Mouse (Mus musculus): Measurements from ENCODE around the gene Cfap97d1. TPM values are rescaled to one million over a fixed set of nuclear protein-coding genes. Genes with fewer than 3 reads are reported as not detected.

Gene Cfap97d1
- polyA plus RNA-seq, 1 experiment, result not detected

DNA sequence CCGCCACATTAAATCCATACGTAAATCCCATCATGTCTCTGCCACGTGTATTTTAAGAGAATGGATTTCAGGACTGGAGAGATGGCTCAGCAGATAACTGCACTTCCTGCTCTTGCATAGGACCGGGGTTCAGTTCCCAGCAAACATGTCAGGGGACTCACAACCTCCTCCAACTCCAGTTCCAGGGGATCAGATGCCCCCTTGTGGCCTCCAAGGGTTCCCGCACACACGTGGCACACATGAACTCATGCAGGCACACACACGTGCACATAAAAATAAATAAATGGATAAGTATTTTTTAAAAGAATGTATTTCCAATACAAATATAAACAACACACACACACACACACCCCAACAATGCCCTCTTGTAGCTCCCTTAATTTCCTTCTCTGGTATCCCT lies 7.1 kb upstream of the Cfap97d1 start:
- Histone ChIP-seq H3K27me3 (ENCODE audit: control insufficient read depth, insufficient read depth, insufficient read length) (no peaks in the 10 kb centered on the region), H3K4me3 (no peak overlapping the region), H3K4me2 (ENCODE audit: low read depth) (no peak overlapping the region), H3K36me3 (ENCODE audit: control insufficient read depth, insufficient read depth) (peaks cover 27% of the 10 kb centered on the region), H3K79me2 (ENCODE audit: control insufficient read depth, insufficient read depth) (no peaks in the 10 kb centered on the region), H3ac (ENCODE audit: control insufficient read depth, insufficient read length) (no peak overlapping the region)
- TF ChIP-seq MAX (IDR thresholded peaks at IDR 0.05; ENCODE audit: low read depth), result no peak
- no peak for TF ChIP-seq MYOD1 (IDR thresholded peaks at IDR 0.05; ENCODE audit: control insufficient read depth in 1 of 3, insufficient read length in 2 of 3, low read depth in 2 of 3)
- TF ChIP-seq USF1 (IDR thresholded peaks at IDR 0.05; ENCODE audit: low read depth), result no peak
- no peak for TF ChIP-seq CEBPB (IDR thresholded peaks at IDR 0.05; ENCODE audit: insufficient read depth, poor library complexity, severe bottlenecking)
- TF ChIP-seq TCF12 (IDR thresholded peaks at IDR 0.05; ENCODE audit: insufficient read depth, poor library complexity, severe bottlenecking), result no peak
- TF ChIP-seq TCF3 (IDR thresholded peaks at IDR 0.05; ENCODE audit: insufficient read length, low read depth), result no peak
- TF ChIP-seq MYOG (IDR thresholded peaks at IDR 0.05; ENCODE audit: control insufficient read depth in 1 of 3, insufficient read depth in 1 of 3, insufficient read length in 2 of 3, low read depth in 2 of 3), result no peak

DNA sequence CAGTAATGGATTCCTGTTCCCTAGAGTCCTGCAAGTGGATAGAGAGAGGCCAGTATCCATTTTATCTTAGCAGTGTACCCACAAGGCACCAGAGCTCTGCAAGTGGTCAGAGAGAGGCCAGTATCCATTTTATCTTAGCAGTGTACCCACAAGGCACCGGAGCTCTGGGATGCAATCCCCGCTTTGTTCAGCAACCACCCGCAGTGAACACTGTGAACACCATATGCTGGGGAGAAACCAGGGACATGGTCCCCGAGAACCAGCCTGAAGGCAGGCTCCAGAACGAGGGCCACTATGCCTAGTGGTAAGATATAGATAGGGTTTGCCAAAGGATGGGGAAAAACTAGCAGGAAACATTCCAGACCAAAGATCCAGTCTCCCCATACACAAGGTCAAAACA lies 4.9 kb upstream of the Cfap97d1 start:
- no peaks in the 10 kb centered on the region for H3K27me3 ChIP-seq (ENCODE audit: control insufficient read depth, insufficient read depth, insufficient read length)
- H3K4me2 ChIP-seq (ENCODE audit: low read depth), result no peak overlapping the region
- no peak overlapping the region for H3ac ChIP-seq (ENCODE audit: control insufficient read depth, insufficient read length)
- H3K36me3 ChIP-seq (ENCODE audit: control insufficient read depth, insufficient read depth), result peaks cover 20% of the 10 kb centered on the region
- peaks cover 12% of the 10 kb centered on the region for H3K79me2 ChIP-seq (ENCODE audit: control insufficient read depth, insufficient read depth)
- no peak for TF ChIP-seq SRF (IDR thresholded peaks at IDR 0.05; ENCODE audit: control insufficient read depth, insufficient read length, low read depth)
- no peak for TF ChIP-seq POLR2AphosphoS2 (IDR thresholded peaks at IDR 0.05; ENCODE audit: insufficient read length, low read depth)
- no peak for TF ChIP-seq TCF12 (IDR thresholded peaks at IDR 0.05; ENCODE audit: insufficient read depth, poor library complexity, severe bottlenecking)
- TF ChIP-seq MYOG (IDR thresholded peaks at IDR 0.05; ENCODE audit: control insufficient read depth in 1 of 3, insufficient read depth in 1 of 3, insufficient read length in 2 of 3, low read depth in 2 of 3), result no peak
- no peak for TF ChIP-seq REST (IDR thresholded peaks at IDR 0.05; ENCODE audit: insufficient read depth, insufficient read length)
- TF ChIP-seq E2F4 (IDR thresholded peaks at IDR 0.05; ENCODE audit: insufficient read depth), result no peak
- TF ChIP-seq TCF3 (IDR thresholded peaks at IDR 0.05; ENCODE audit: insufficient read length, low read depth), result no peak
- no peak for TF ChIP-seq MAX (IDR thresholded peaks at IDR 0.05; ENCODE audit: low read depth)
- TF ChIP-seq USF1 (IDR thresholded peaks at IDR 0.05; ENCODE audit: low read depth), result no peak
- no peak for TF ChIP-seq CEBPB (IDR thresholded peaks at IDR 0.05; ENCODE audit: insufficient read depth, poor library complexity, severe bottlenecking)
- TF ChIP-seq MYOD1 (IDR thresholded peaks at IDR 0.05; ENCODE audit: control insufficient read depth in 1 of 3, insufficient read length in 2 of 3, low read depth in 2 of 3), result no peak
- TF ChIP-seq POLR2A (IDR thresholded peaks at IDR 0.05; ENCODE audit: insufficient read length, low read depth), result no peak
- H3K4me3 ChIP-seq, result no peak overlapping the region

DNA sequence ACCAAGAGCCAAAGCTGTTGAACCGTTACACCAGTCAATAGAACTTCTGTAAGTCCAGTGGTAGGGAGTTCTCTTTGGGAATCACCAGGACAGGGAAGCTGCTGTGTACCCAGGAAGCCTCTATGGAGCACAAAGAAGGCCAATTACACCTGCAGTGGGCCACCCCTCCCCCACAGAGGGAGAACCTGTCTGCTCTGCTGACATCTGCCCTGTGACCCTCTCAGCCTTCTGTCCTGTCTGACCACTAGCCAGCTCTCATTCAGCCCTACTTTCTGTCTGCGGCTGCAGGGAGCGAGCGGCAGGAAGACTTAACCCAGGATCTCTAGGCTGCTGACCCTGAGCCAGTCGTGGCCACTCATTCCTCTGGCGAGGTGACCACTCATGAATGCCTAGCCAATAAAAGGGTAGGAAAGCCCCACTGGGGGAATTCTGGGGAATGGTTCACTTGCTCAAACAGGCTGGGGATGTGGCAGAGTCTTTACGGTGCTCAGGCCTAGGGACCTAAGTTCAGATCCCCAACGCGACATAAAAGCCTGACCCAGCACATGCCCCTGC lies 3.4 kb upstream of the Cfap97d1 start:
- no peak overlapping the region for H3K4me3 ChIP-seq
- no peak for TF ChIP-seq USF1 (IDR thresholded peaks at IDR 0.05; ENCODE audit: low read depth)
- no peak for TF ChIP-seq MYOD1 (IDR thresholded peaks at IDR 0.05; ENCODE audit: control insufficient read depth in 1 of 3, insufficient read length in 2 of 3, low read depth in 2 of 3)
- no peak for TF ChIP-seq TCF3 (IDR thresholded peaks at IDR 0.05; ENCODE audit: insufficient read length, low read depth)
- TF ChIP-seq POLR2A (IDR thresholded peaks at IDR 0.05; ENCODE audit: insufficient read length, low read depth), result no peak
- no peak for TF ChIP-seq CEBPB (IDR thresholded peaks at IDR 0.05; ENCODE audit: insufficient read depth, poor library complexity, severe bottlenecking)
- no peak for TF ChIP-seq SRF (IDR thresholded peaks at IDR 0.05; ENCODE audit: control insufficient read depth, insufficient read length, low read depth)
- TF ChIP-seq MYOG (IDR thresholded peaks at IDR 0.05; ENCODE audit: control insufficient read depth in 1 of 3, insufficient read depth in 1 of 3, insufficient read length in 2 of 3, low read depth in 2 of 3), result no peak
- TF ChIP-seq REST (IDR thresholded peaks at IDR 0.05; ENCODE audit: insufficient read depth, insufficient read length), result no peak
- TF ChIP-seq MAX (IDR thresholded peaks at IDR 0.05; ENCODE audit: low read depth), result no peak
- TF ChIP-seq POLR2AphosphoS2 (IDR thresholded peaks at IDR 0.05; ENCODE audit: insufficient read length, low read depth), result no peak
- no peak for TF ChIP-seq E2F4 (IDR thresholded peaks at IDR 0.05; ENCODE audit: insufficient read depth)
- TF ChIP-seq TCF12 (IDR thresholded peaks at IDR 0.05; ENCODE audit: insufficient read depth, poor library complexity, severe bottlenecking), result no peak
- peaks cover 15% of the 10 kb centered on the region for H3K36me3 ChIP-seq (ENCODE audit: control insufficient read depth, insufficient read depth)
- H3K4me2 ChIP-seq (ENCODE audit: low read depth), result no peak overlapping the region
- no peak overlapping the region for H3ac ChIP-seq (ENCODE audit: control insufficient read depth, insufficient read length)
- peaks cover 12% of the 10 kb centered on the region for H3K79me2 ChIP-seq (ENCODE audit: control insufficient read depth, insufficient read depth)
- no peaks in the 10 kb centered on the region for H3K27me3 ChIP-seq (ENCODE audit: control insufficient read depth, insufficient read depth, insufficient read length)

DNA sequence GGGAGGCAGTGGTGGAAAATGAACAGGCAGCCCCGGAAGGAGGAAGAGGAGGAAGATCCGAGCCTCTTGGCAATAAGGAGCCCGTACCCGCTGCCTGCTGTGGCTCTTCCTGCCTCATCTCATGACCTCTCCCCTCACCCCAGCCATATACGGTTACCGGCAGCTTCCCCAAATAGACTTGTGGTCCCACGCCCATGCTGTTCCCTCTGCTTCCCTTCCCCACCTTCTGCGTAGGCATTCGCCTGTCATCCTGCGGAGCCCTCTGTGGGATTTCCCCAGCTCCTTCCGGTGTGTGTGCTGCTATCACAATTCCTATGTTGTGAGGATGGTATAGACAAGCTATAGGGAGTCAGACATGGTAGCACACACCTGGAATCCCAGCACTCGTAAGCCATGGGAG lies 2.2 kb upstream of the Cfap97d1 start:
- H3ac ChIP-seq (ENCODE audit: control insufficient read depth, insufficient read length), result no peak overlapping the region
- H3K4me2 ChIP-seq (ENCODE audit: low read depth), result peak overlapping the region; percentile 52
- peak; percentile 17 for TF ChIP-seq SRF (IDR thresholded peaks at IDR 0.05; ENCODE audit: control insufficient read depth, insufficient read length, low read depth)
- no peak for TF ChIP-seq MAX (IDR thresholded peaks at IDR 0.05; ENCODE audit: low read depth)
- TF ChIP-seq USF1 (IDR thresholded peaks at IDR 0.05; ENCODE audit: low read depth), result no peak
- H3K4me3 ChIP-seq, result no peak overlapping the region
- no peaks in the 10 kb centered on the region for H3K27me3 ChIP-seq (ENCODE audit: control insufficient read depth, insufficient read depth, insufficient read length)
- peaks cover 12% of the 10 kb centered on the region for H3K79me2 ChIP-seq (ENCODE audit: control insufficient read depth, insufficient read depth)
- peaks cover 15% of the 10 kb centered on the region for H3K36me3 ChIP-seq (ENCODE audit: control insufficient read depth, insufficient read depth)

DNA sequence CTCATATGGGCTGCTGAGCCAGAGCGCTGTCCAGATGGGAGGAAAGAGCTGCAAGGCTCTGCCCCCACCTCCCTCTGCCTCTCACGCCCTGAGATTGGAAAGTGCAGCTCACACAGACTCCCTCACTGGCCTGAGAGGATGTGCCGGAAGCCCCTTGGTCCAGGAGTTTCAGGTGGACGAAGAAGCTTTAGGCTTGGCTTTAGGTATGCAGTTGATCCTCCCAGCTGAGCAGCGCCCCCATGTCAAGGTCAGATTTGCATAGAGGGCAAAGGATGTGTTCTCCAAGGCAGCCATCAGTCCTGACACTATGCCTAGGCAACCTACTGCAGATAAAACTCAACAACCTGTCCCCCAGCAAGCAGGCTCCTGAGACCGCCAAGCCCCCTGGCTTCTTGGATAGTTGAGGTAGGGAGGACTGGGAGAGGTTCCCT lies 1.1 kb upstream of the Cfap97d1 start:
- peak overlapping the region; percentile 50 for H3K4me3 ChIP-seq
- peaks cover 6% of the 10 kb centered on the region for H3K27me3 ChIP-seq (ENCODE audit: control insufficient read depth, insufficient read depth, insufficient read length)
- no peak overlapping the region for H3ac ChIP-seq (ENCODE audit: control insufficient read depth, insufficient read length)
- H3K79me2 ChIP-seq (ENCODE audit: control insufficient read depth, insufficient read depth), result peaks cover 12% of the 10 kb centered on the region
- no peak for TF ChIP-seq USF1 (IDR thresholded peaks at IDR 0.05; ENCODE audit: low read depth)
- peaks cover 15% of the 10 kb centered on the region for H3K36me3 ChIP-seq (ENCODE audit: control insufficient read depth, insufficient read depth)
- peak overlapping the region; percentile 92 for H3K4me2 ChIP-seq (ENCODE audit: low read depth)

All from myocyte (in vitro differentiated cells).